Mouse (Mus musculus): ENCODE measurements at regions not wholly inside any gene's neighbourhood (a gene's known extent, or its start where the extent isn't known, plus 50 kb on each side); places are given as distances from the start of the nearest gene placed in this dataset.

- TF ChIP-seq CTCF (IDR thresholded peaks at IDR 0.05; ENCODE audit: borderline replicate concordance, extremely low read depth, insufficient read depth, insufficient read length) (no peak), POLR2A (IDR thresholded peaks at IDR 0.05; ENCODE audit: borderline replicate concordance, extremely low read depth, insufficient read depth, insufficient read length, poor library complexity, severe bottlenecking) (no peak)
- DNase-seq (ENCODE audit: low read depth), result no peak
Measured at GRCm38 (mm10) chr2:21908813-21909480, 318.4 kb upstream of the Myo3a start.

DNA sequence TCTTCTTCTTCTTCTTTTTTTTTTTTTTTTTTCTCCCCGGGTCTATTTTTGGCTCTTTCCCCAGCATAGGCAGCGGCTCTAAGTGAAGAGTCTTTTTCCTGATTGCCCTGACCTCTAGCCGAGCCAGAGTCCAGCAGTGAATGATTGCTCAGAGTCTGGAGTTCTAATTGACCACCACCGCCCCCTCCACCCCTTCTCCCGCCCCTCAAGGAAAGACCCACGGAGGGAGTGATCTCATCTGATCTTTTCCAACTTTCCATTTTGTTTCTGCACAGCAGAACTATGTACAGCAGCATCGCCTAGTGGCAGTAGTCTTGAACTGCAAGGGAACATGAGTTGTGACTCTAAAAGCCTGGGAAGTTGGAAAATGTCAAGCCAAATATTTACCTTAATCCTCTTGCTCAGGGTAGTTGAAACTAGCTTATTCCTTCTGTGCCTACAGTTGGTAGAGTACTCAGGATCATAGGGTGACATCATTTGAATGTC lies 317.8 kb upstream of the Myo3a start:
- DNase-seq (ENCODE audit: low read depth), result peak; percentile 87
- TF ChIP-seq POLR2A (IDR thresholded peaks at IDR 0.05; ENCODE audit: borderline replicate concordance, extremely low read depth, insufficient read depth, insufficient read length, poor library complexity, severe bottlenecking) (no peak), CTCF (IDR thresholded peaks at IDR 0.05; ENCODE audit: borderline replicate concordance, extremely low read depth, insufficient read depth, insufficient read length) (peak; percentile 90; the same call in 1 of the 2 replicates)

DNA sequence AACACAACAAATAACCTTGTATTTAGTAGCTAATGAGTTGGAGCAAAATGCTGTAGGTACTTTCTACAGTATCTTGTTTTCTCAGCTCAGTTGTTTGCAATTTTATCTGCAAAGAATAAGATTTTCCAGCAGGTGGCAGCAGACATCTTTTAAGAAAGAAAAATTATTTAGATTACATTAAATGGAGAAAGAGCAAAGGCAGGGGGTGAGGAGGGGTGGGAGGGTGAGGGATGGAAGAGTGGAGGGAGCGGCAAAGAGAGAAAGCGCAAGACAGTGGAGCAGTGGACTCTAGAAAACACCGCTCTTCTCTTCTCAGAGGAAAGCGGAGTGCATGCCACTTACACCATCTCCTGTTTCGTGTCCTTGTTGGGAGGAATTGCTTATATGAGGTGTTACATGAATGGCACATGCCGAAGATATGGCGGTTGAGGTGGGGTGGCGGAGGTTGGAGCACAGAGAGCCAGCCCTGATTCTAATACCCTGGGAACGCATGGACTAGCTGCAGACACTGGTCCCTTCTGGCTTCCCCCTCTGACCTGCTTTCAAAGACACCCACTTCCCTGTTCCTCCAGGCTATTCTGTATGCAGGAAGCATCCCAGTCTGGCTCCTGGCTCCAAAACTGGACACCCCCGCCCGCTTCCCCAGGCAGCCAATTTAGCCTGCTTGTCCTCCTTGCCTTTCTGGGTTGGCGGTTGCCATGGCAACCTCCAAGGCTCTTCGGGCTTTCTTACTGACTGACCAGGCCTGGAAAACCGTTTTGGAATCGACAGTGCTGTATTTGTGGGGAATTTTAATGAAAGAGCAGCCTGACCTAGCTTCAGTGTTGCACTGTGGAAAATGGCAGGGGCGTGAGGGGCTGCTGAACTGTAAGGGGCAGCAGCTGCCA lies 309.3 kb upstream of the Myo3a start:
- TF ChIP-seq CTCF (IDR thresholded peaks at IDR 0.05; ENCODE audit: borderline replicate concordance, extremely low read depth, insufficient read depth, insufficient read length) (no peak), POLR2A (IDR thresholded peaks at IDR 0.05; ENCODE audit: borderline replicate concordance, extremely low read depth, insufficient read depth, insufficient read length, poor library complexity, severe bottlenecking) (peak; percentile 47; the same call in 1 of the 2 replicates)
- peak; percentile 98 for DNase-seq (ENCODE audit: low read depth)

- TF ChIP-seq POLR2A (IDR thresholded peaks at IDR 0.05; ENCODE audit: borderline replicate concordance, extremely low read depth, insufficient read depth, insufficient read length, poor library complexity, severe bottlenecking) (no peak), CTCF (IDR thresholded peaks at IDR 0.05; ENCODE audit: borderline replicate concordance, extremely low read depth, insufficient read depth, insufficient read length) (no peak)
- peak; percentile 56 for DNase-seq (ENCODE audit: low read depth)
Measured at GRCm38 (mm10) chr2:21919091-21919490, 308.2 kb upstream of the Myo3a start.

DNA sequence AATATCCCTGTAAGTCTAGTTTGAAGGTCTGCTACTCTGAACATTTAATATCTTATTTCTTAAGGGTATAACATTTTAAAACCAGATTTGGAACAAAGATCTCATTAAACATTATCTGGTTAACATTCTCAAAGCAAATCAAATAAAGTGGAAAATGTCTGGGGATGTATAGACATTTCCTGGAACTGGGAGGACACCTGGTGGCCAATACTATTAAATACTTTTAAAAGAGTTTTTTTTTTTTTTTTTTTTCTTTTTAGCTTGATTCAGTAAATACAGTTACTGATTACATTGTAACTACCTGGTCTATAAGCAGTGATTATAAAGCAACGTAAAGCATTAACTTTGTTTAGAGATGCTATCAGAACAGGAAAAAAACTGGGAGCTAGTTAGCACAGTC lies 299.6 kb upstream of the Myo3a start:
- TF ChIP-seq CTCF (IDR thresholded peaks at IDR 0.05; ENCODE audit: borderline replicate concordance, extremely low read depth, insufficient read depth, insufficient read length) (no peak), POLR2A (IDR thresholded peaks at IDR 0.05; ENCODE audit: borderline replicate concordance, extremely low read depth, insufficient read depth, insufficient read length, poor library complexity, severe bottlenecking) (no peak)
- peak; percentile 69 for DNase-seq (ENCODE audit: low read depth)

GRCm38 (mm10) chr2:21939993-21940392 lies 287.3 kb upstream of the Myo3a start:
- no peak for DNase-seq (ENCODE audit: low read depth)
- TF ChIP-seq POLR2A (IDR thresholded peaks at IDR 0.05; ENCODE audit: borderline replicate concordance, extremely low read depth, insufficient read depth, insufficient read length, poor library complexity, severe bottlenecking) (no peak), CTCF (IDR thresholded peaks at IDR 0.05; ENCODE audit: borderline replicate concordance, extremely low read depth, insufficient read depth, insufficient read length) (no peak)

DNA sequence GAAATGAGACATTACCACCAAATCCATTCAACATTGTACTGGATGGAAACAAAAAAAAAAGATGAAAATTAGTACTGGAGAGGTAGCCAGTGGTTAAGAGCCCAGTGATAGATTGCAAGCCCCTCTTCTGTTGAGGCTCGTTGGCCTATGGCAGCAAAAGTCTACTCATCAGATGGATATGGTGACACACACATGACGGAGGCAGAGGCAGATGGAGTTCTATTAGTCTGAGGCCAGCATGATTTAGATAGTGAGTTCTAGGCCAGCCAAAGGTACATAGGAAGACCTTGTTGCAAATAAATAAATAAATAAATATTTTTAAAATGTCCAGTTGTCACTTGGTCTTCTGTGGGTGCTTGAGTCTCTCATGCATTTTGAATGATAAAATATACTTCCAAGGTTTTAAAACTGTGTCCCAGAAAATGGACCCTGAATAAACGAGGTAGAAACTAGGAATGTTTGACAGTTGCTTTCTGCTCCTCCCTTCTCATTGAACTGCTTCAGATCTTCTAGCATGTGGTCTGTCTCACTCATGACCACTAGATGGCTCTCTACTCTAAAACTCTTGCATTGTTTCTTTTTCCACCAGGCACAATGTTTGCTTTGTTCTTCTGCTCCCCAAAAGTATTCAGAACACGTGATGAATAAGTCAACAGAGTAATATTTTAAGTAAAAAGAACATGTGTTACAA lies 286.4 kb upstream of the Myo3a start:
- peak; percentile 61; the same call in 1 of the 2 replicates for TF ChIP-seq CTCF (IDR thresholded peaks at IDR 0.05; ENCODE audit: borderline replicate concordance, extremely low read depth, insufficient read depth, insufficient read length)
- TF ChIP-seq POLR2A (IDR thresholded peaks at IDR 0.05; ENCODE audit: borderline replicate concordance, extremely low read depth, insufficient read depth, insufficient read length, poor library complexity, severe bottlenecking), result no peak
- peak; percentile 82 for DNase-seq (ENCODE audit: low read depth)

GRCm38 (mm10) chr2:21941488-21942000 lies 285.8 kb upstream of the Myo3a start:
- TF ChIP-seq POLR2A (IDR thresholded peaks at IDR 0.05; ENCODE audit: borderline replicate concordance, extremely low read depth, insufficient read depth, insufficient read length, poor library complexity, severe bottlenecking), result no peak
- TF ChIP-seq CTCF (IDR thresholded peaks at IDR 0.05; ENCODE audit: borderline replicate concordance, extremely low read depth, insufficient read depth, insufficient read length), result no peak
- no peak for DNase-seq (ENCODE audit: low read depth)

GRCm38 (mm10) chr2:21943676-21944075 lies 283.6 kb upstream of the Myo3a start:
- TF ChIP-seq CTCF (IDR thresholded peaks at IDR 0.05; ENCODE audit: borderline replicate concordance, extremely low read depth, insufficient read depth, insufficient read length) (no peak), POLR2A (IDR thresholded peaks at IDR 0.05; ENCODE audit: borderline replicate concordance, extremely low read depth, insufficient read depth, insufficient read length, poor library complexity, severe bottlenecking) (no peak)
- DNase-seq (ENCODE audit: low read depth), result no peak

- DNase-seq (ENCODE audit: low read depth), result no peak
- TF ChIP-seq POLR2A (IDR thresholded peaks at IDR 0.05; ENCODE audit: borderline replicate concordance, extremely low read depth, insufficient read depth, insufficient read length, poor library complexity, severe bottlenecking) (no peak), CTCF (IDR thresholded peaks at IDR 0.05; ENCODE audit: borderline replicate concordance, extremely low read depth, insufficient read depth, insufficient read length) (no peak)
Measured at GRCm38 (mm10) chr2:21946484-21946883, 280.8 kb upstream of the Myo3a start.

- no peak for DNase-seq (ENCODE audit: low read depth)
- TF ChIP-seq CTCF (IDR thresholded peaks at IDR 0.05; ENCODE audit: borderline replicate concordance, extremely low read depth, insufficient read depth, insufficient read length) (no peak), POLR2A (IDR thresholded peaks at IDR 0.05; ENCODE audit: borderline replicate concordance, extremely low read depth, insufficient read depth, insufficient read length, poor library complexity, severe bottlenecking) (no peak)
Measured at GRCm38 (mm10) chr2:21951279-21951678, 276.0 kb upstream of the Myo3a start.

All from brain, embryonic 14.5 days (tissue).